Mouse (Mus musculus) monocyte, adult 59 days (primary cell): ENCODE measurements around the gene Gm26965. TPM values are rescaled to one million over a fixed set of nuclear protein-coding genes. Genes with fewer than 3 reads are reported as not detected.

Experiments
- total RNA-seq, 2 experiments: library from RNA; stranded (reverse); gene quantifications; one replicate each; pipeline ENCODE4 v1.2.4; 2023

The Gm26965 gene
- total RNA-seq, result 1 to 10 TPM in 1 of 2 experiments, not detected in 1; 2.2 TPM

DNA sequence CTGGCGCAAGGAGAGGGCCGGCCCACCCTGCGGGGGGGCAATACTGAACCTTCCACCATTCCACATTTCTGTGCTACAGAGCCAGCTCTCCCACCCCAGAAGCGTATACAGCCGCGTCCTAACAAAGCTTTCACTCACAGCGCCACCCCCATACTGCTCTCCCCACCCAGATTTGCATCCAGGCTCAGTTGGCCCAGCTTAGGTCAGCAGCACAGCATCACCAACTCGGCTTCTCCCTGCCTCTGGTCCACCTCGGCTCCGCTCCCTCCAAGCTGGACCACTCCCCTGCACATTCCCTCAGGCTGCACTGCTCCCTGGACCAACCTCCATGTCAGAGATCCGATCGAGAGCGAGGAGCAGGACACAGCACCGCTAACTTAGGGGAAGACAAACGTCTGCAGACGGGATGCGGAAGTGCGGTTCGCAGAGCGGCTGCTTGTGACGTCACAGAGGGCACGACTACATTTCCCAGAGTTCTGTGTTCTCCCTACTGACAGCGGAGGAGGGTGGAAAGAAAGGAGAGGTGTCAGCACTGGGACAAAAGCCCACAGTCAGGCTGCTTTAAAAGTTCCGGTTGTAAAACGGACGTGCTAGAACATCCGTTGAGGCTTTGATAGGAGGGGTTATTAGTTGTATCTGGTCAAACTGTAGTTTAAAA lies at the start of gene Gm26965, which contains the start of gene Zfp87:
Gene Gm26965, minus strand, starts transcription at position 399 of the 658 bp plus-strand sequence.
Gene Zfp87, minus strand, starts transcription at position 425 of the 658 bp plus-strand sequence.

DNA sequence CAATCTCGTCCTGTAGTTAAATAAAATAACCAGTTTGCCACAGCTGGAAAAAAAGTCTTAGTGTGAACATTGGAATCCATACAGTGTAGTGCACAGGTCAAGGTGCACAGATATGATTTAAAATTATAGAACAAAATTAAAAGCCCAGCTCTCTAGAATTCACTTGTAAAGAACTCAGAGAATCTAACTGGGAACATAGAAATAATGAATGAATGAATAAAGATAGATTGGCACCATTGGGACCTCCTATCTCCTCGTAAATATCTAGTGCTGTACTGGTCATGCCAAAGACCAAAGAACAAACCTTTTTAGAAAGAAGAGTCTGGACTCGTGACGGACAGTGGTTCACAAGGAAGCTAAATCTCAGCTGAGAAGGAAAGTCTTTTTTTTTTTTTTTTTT lies 27.8 kb upstream of the Gm26965 start, which contains the start of gene Zfp748:
Gene Zfp748, minus strand, starts transcription at position 101 of the 400 bp plus-strand sequence.

DNA sequence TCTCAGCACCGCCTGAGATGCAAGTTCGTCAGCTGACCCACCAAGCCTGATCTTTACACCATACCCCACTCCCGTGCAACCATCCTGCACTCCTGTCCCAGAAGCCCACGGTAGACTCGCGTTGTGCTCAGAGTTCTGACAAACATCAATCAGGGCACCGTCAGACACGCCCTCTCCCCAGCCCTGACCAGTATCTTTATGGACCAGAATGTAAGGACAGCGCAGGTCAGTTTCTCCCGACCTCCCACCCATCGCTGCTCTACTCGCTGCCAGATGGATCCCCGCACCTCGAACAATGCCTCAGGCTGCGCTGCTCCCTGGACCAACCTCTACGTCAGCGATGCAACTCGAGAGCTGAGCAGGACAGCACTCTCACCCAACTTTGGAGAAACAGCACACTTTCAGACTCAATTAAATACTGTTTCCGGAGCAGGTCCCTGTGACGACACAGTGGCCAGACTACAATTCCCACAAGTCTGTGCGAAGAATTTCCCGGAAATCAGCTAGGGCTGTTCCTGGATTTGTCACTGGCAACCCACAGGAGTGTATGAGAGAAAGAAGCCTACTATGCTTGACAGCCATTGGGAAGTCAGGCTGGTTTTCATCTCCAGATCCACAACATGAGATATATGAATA lies 25.7 kb downstream of the Gm26965 start, which contains the start of gene Zfp58:
Gene Zfp58, minus strand, starts transcription at position 472 of the 636 bp plus-strand sequence.

DNA sequence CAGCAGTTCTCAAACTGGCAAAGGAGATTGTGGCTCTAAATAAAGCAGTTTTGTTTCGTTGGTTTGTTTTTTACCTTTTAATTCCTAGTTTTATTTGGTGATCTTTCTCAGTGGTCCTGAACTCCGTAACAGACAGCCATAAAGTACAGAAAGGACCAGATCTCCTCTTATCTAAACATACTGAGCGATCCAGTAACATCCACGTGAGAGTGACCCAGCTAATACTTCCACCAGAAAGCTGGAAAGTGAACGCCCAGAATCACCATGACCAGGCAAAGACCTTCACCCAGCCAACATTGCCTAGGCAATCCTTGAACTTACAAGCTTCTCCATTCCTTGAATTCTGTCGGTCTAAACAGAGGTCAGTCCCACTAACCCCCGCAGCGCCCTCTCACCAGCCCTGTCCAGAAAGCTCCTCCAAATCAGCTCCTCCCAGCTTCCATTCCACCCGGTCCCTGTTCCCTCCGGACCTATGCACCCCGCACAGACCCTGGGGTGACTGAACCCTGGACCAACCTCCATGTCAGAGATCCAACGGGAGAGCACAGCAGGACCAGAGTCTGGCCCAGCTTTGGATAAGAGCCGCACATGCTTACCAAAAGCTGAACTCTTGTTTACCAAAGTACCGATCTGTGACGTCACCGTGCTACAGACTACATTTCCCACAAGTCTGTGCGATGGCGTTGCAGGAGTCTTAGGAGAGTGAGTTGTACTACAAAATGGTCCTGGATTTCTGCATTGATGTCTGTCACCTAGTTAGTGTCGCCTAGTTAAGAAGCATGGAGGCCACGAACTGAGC lies 42.1 kb downstream of the Gm26965 start, which contains the start of gene Zfp874b:
Gene Zfp874b, minus strand, starts transcription at position 634 of the 799 bp plus-strand sequence.

DNA sequence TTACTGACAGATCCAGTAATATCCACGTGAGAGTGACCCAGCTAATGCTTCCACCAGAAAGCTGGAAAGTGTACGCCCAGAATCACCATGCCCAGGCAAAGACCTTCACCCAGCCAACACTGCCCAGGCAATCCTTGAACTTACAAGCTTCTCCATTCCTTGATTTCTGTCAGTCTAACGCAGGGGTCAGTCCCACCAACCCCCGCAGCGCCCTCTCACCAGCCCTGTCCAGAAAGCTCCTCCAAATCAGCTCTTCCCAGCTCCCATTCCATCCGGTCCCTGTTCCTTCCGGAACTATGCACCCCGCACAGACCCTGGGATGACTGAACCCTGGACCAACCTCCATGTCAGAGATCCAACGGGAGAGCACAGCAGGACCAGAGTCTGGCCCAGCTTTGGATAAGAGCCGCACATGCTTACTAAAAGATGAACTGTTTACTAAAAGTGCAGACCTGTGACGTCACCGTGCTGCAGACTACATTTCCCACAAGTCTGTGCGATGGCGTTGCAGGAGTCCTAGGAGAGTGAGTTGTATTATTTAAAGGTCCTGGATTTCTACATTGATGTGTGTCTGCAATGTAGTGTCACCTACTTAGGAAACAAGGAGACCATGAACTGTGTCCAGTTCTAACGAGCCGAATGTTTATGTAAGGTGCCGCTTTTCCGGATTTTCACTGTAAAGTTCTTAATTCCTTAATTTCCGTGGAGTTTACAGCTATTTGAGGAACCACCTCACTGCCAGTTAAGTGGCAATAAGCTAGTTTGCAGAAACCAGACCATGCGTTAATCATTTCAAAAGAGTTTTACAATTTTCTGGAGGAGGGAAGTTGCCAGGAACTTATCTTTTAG lies 74.6 kb downstream of the Gm26965 start, which contains the start of gene Zfp874a:
Gene Zfp874a, minus strand, starts transcription at position 453 of the 849 bp plus-strand sequence.

Other genes with a start within 250 kb of the Gm26965 start
- 1 to 10 TPM; 1.5 to 2.1 TPM for gene Zfp458, start 247.7 kb downstream of the Gm26965 start, total RNA-seq
- 1 to 10 TPM in 1 of 2 experiments, under 1 TPM in 1; 0.97 to 1.6 TPM for gene Zfp457, start 219.7 kb downstream of the Gm26965 start, total RNA-seq
- gene Zfp595, start 193.6 kb downstream of the Gm26965 start, total RNA-seq, result 1 to 10 TPM; 4.9 to 9.0 TPM
- gene Gm28044, start 165.6 kb downstream of the Gm26965 start, total RNA-seq, result 1 to 10 TPM in 1 of 2 experiments, not detected in 1; 2.5 TPM
- gene Zfp953, start 165.5 kb downstream of the Gm26965 start, total RNA-seq, result 1 to 10 TPM; 5.4 to 6.0 TPM
- gene Gm28041, start 150.4 kb downstream of the Gm26965 start, total RNA-seq, result 1 to 10 TPM in 1 of 2 experiments, not detected in 1; 2.1 TPM
- gene Zfp456, start 150.3 kb downstream of the Gm26965 start, total RNA-seq, result 1 to 10 TPM; 4.8 to 6.1 TPM
- gene Zfp429, start 126.3 kb downstream of the Gm26965 start, total RNA-seq, result 10 to 100 TPM in 1 of 2 experiments, 1 to 10 TPM in 1; 9.8 to 10.0 TPM
- gene Zfp459, start 104.7 kb downstream of the Gm26965 start, total RNA-seq, result under 1 TPM; 0.37 to 0.97 TPM
- 1 to 10 TPM; 4.8 to 7.2 TPM for gene Zfp874a, start 74.5 kb downstream of the Gm26965 start, total RNA-seq
- 10 to 100 TPM in 1 of 2 experiments, 1 to 10 TPM in 1; 8.6 to 12.8 TPM for gene Zfp874b, start 41.9 kb downstream of the Gm26965 start, total RNA-seq
- 1 to 10 TPM; 5.3 to 7.2 TPM for gene Zfp58, start 25.6 kb downstream of the Gm26965 start, total RNA-seq
- gene Zfp87, start within 50 bp of the Gm26965 start, total RNA-seq, result 10 to 100 TPM; 15.1 to 20.6 TPM
- 1 to 10 TPM; 6.6 to 6.9 TPM for gene Zfp748, start 27.7 kb upstream of the Gm26965 start, total RNA-seq
- gene Zfp729b, start 83.6 kb upstream of the Gm26965 start, total RNA-seq, result 10 to 100 TPM; 11.9 to 13.8 TPM
- 1 to 10 TPM in 1 of 2 experiments, not detected in 1; 2.1 TPM for gene Gm49345, start 111.6 kb upstream of the Gm26965 start, total RNA-seq
- 10 to 100 TPM; 10.1 to 11.9 TPM for gene Zfp729a, start 111.6 kb upstream of the Gm26965 start, total RNA-seq
- gene Zfp738, start 160.9 kb upstream of the Gm26965 start, total RNA-seq, result 10 to 100 TPM in 1 of 2 experiments, 1 to 10 TPM in 1; 7.5 to 10.5 TPM
- gene Zfp65, start 203.0 kb upstream of the Gm26965 start, total RNA-seq, result 10 to 100 TPM; 10.8 to 12.0 TPM
- gene Zfp85, start 229.1 kb upstream of the Gm26965 start, total RNA-seq, result 1 to 10 TPM; 1.9 to 3.7 TPM